Mouse (Mus musculus) C2C12 (cell line): Measurements from ENCODE around the gene Midn. TPM values are rescaled to one million over a fixed set of nuclear protein-coding genes. Genes with fewer than 3 reads are reported as not detected.

ENCODE experiments used
- H3K27me3 ChIP-seq: one replicate; pipeline ENCODE4 v1.6.1; 2011; ENCODE audit not compliant: control insufficient read depth, insufficient read depth, insufficient read length
- H3K36me3 ChIP-seq: one replicate; pipeline ENCODE4 v1.6.1; 2011; ENCODE audit not compliant: control insufficient read depth, insufficient read depth
- H3K4me3 ChIP-seq: one replicate; pipeline ENCODE4 v1.5.1; 2011; ENCODE audit warnings: mild to moderate bottlenecking, control low read depth; ENCODE audit not compliant: poor library complexity, insufficient read depth, severe bottlenecking
- H3K79me2 ChIP-seq: one replicate; pipeline ENCODE4 v1.6.1; 2011; ENCODE audit not compliant: control insufficient read depth, insufficient read depth
- H3K79me3 ChIP-seq: one replicate; pipeline ENCODE4 v1.6.1; 2011; ENCODE audit warnings: low read depth, control low read depth
- H3ac ChIP-seq: one replicate; pipeline ENCODE3; 2011; ENCODE audit warnings: low read depth; ENCODE audit not compliant: control insufficient read depth, insufficient read length
- CEBPB ChIP-seq: IDR thresholded peaks from one replicate; pipeline ENCODE4 v1.6.1; 2011; ENCODE audit warnings: low read depth, mild to moderate bottlenecking, control low read depth, moderate library complexity
- CTCF ChIP-seq: IDR thresholded peaks from one replicate; pipeline ENCODE4 v1.5.1; 2011; ENCODE audit not compliant: control insufficient read depth, insufficient read depth, insufficient read length
- FOSL1 ChIP-seq: IDR thresholded peaks from one replicate; pipeline ENCODE4 v1.8.0; 2011; ENCODE audit warnings: mild to moderate bottlenecking, low read length; ENCODE audit not compliant: poor library complexity, insufficient read depth, severe bottlenecking
- MAX ChIP-seq: IDR thresholded peaks from one replicate; pipeline ENCODE4 v1.6.1; 2011; ENCODE audit warnings: mild to moderate bottlenecking, control low read depth
- MYOD1 ChIP-seq: IDR thresholded peaks from one replicate; pipeline ENCODE4 v1.6.1; 2011; ENCODE audit warnings: low read depth; ENCODE audit not compliant: control insufficient read depth, insufficient read length
- MYOG ChIP-seq: IDR thresholded peaks from one replicate; pipeline ENCODE4 v1.6.1; 2011; ENCODE audit not compliant: control insufficient read depth, insufficient read length; ENCODE audit errors: extremely low read depth
- USF1 ChIP-seq: IDR thresholded peaks from one replicate; pipeline ENCODE4 v1.6.1; 2011; ENCODE audit warnings: low read depth, mild to moderate bottlenecking, control low read depth, moderate library complexity
- polyA plus RNA-seq: library from polyadenylated mRNA; unstranded; fragments of >200 nt; fragmentation: generic; extraction: Trizol; gene quantifications from one replicate; pipeline ENCODE4 v1.2.1, GENCODE M21; 2012; ENCODE audit warnings: missing spikeins

Midn gene
- polyA plus RNA-seq, 1 experiment, result 77.5 TPM

GRCm38 (mm10) chr10:80180288-80180687, 32.2 kb downstream of the Midn start:
- Histone ChIP-seq H3ac (peak overlapping the region; percentile 20), H3K4me3 (no peak overlapping the region), H3K79me3 (no peaks in the 10 kb centered on the region), H3K27me3 (no peaks in the 10 kb centered on the region), H3K79me2 (no peaks in the 10 kb centered on the region), H3K36me3 (no peaks in the 10 kb centered on the region)
- TF ChIP-seq CTCF (no peak), MAX (no peak), MYOG (no peak), USF1 (no peak), CEBPB (no peak), FOSL1 (no peak), MYOD1 (no peak)

DNA sequence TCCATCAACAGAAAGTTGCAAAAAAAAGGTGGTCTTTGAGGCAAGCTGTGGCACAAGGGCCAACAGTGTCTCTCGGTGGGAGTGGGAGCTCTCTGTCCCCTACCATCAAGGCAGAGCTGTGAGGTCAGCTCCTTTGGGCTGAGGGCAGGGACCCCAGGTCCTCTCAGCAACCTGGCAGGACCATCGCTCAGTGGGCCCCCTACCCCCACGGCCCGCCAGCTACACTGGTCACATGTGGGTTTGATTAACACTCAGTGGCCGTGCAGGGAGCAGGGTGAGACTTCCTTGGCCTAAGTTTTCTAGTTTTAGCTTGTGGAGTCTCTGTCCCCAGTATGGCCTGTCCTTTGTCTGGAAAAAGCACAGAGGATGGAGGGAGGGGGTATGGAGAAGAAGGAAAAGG, 32.8 kb downstream of the Midn start:
- H3K4me3 ChIP-seq, result no peak overlapping the region
- TF ChIP-seq MYOD1 (no peak), FOSL1 (no peak), MAX (no peak), CEBPB (no peak), USF1 (no peak), MYOG (no peak), CTCF (no peak)
- H3K79me2 ChIP-seq, result no peaks in the 10 kb centered on the region
- H3K36me3 ChIP-seq, result no peaks in the 10 kb centered on the region
- no peak overlapping the region for H3ac ChIP-seq
- H3K79me3 ChIP-seq, result no peaks in the 10 kb centered on the region
- no peaks in the 10 kb centered on the region for H3K27me3 ChIP-seq

DNA sequence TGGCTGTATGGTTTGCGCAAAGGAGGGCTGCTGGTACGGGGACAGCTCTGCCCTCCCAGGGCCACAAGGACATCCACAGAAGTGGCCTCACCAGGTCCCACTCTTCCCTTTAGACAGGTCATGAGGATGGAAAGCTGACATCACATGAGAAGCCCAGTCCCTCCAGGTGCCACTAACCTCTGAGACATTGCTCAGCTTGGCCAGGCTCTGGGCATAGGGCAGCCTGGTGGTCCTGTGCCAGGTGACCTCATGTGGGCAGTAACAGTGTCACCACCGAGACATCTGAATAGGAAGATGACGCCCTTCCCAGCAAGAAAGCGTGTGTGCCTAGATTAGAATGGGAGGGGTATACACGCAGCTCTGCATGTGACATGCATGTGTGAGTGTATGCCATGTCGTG, 34.5 kb downstream of the Midn start:
- H3K79me3 ChIP-seq, result no peaks in the 10 kb centered on the region
- no peaks in the 10 kb centered on the region for H3K27me3 ChIP-seq
- no peak overlapping the region for H3ac ChIP-seq
- no peaks in the 10 kb centered on the region for H3K79me2 ChIP-seq
- TF ChIP-seq CEBPB (no peak), MYOD1 (no peak), USF1 (no peak), CTCF (no peak), MAX (no peak), MYOG (no peak), FOSL1 (no peak)
- no peak overlapping the region for H3K4me3 ChIP-seq
- no peaks in the 10 kb centered on the region for H3K36me3 ChIP-seq

- Histone ChIP-seq H3K79me2 (no peaks in the 10 kb centered on the region), H3K36me3 (no peaks in the 10 kb centered on the region), H3ac (no peak overlapping the region), H3K4me3 (no peak overlapping the region), H3K27me3 (peaks cover 12% of the 10 kb centered on the region), H3K79me3 (no peaks in the 10 kb centered on the region)
- TF ChIP-seq USF1 (no peak), MYOD1 (no peak), CEBPB (no peak), CTCF (no peak), MYOG (no peak), MAX (no peak), FOSL1 (no peak)
Observed at GRCm38 (mm10) chr10:80186649-80187048, 38.6 kb downstream of the Midn start.

GRCm38 (mm10) chr10:80187739-80188138, 39.7 kb downstream of the Midn start:
- H3K79me3 ChIP-seq, result no peaks in the 10 kb centered on the region
- H3K36me3 ChIP-seq, result no peaks in the 10 kb centered on the region
- peaks cover 12% of the 10 kb centered on the region for H3K27me3 ChIP-seq
- no peak overlapping the region for H3ac ChIP-seq
- TF ChIP-seq MYOD1, result no peak
- no peak for TF ChIP-seq FOSL1
- TF ChIP-seq CTCF, result no peak
- TF ChIP-seq USF1, result no peak
- no peak for TF ChIP-seq CEBPB
- TF ChIP-seq MAX, result no peak
- no peak for TF ChIP-seq MYOG
- H3K4me3 ChIP-seq, result no peak overlapping the region
- no peaks in the 10 kb centered on the region for H3K79me2 ChIP-seq

DNA sequence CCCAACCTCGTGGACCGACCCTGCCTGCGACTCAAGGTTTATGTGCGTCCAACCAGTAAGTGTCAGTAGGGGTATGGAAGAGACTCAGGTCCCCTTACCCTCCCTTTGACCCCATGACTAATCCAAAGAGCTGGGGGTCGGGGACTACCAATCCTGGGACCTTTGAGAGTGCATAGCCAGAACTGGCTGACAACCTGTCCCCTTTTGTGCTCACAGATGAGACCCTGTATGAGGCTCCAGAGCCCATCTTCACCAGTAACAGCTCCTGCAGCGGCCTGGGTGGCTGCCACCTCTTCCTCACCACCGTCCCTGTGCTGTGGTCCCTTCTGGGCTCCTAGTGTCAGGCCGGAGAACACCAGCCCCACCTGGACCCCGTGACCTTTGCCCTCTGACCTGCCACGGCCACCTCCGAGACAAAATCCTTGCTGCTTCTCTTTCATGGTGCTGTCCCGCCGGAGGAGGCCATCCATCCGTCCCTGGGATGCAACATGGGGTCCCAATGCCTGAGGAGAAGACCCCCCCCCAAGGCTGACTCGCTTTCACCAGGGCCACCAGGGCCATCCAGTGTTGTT, 40.5 kb downstream of the Midn start:
- Histone ChIP-seq H3K79me3 (no peaks in the 10 kb centered on the region), H3ac (no peak overlapping the region), H3K79me2 (no peaks in the 10 kb centered on the region), H3K4me3 (no peak overlapping the region), H3K36me3 (no peaks in the 10 kb centered on the region), H3K27me3 (peaks cover 12% of the 10 kb centered on the region)
- TF ChIP-seq CTCF (no peak), CEBPB (no peak), MAX (no peak), USF1 (no peak), FOSL1 (no peak), MYOG (no peak), MYOD1 (no peak)
